Mouse (Mus musculus) testis, adult 2 months (tissue): ENCODE data around the gene Map3k12. TPM values are rescaled to one million over a fixed set of nuclear protein-coding genes. Genes with fewer than 3 reads are reported as not detected.

Source experiments
- H3K27ac ChIP-seq: fragments of 200-500 bp; 2 replicates; pipeline ENCODE4 v1.5.1; 2012; ENCODE audit warnings: low read depth, low read length; ENCODE audit not compliant: control insufficient read depth, insufficient read depth
- H3K27me3 ChIP-seq: fragments of 200-500 bp; 2 replicates; pipeline ENCODE4 v1.6.1; 2012; ENCODE audit warnings: mild to moderate bottlenecking, low read length, moderate library complexity; ENCODE audit not compliant: control insufficient read depth, insufficient read depth
- H3K36me3 ChIP-seq: fragments of 200-500 bp; 2 replicates; pipeline ENCODE4 v1.6.1; 2012; ENCODE audit warnings: mild to moderate bottlenecking, low read length; ENCODE audit not compliant: control insufficient read depth, insufficient read depth
- H3K4me1 ChIP-seq: fragments of 200-500 bp; 2 replicates; pipeline ENCODE4 v1.6.1; 2012; ENCODE audit warnings: low read length; ENCODE audit not compliant: control insufficient read depth, insufficient read depth
- H3K4me3 ChIP-seq: fragments of 200-500 bp; 2 replicates; pipeline ENCODE4 v1.5.1; 2012; ENCODE audit warnings: low read depth, mild to moderate bottlenecking, low read length, moderate library complexity, mixed read lengths; ENCODE audit not compliant: control insufficient read depth
- CTCF ChIP-seq: fragments of 200-500 bp; IDR thresholded peaks from 2 replicates; pipeline ENCODE4 v1.5.1; 2012; ENCODE audit warnings: low read depth, mild to moderate bottlenecking, inconsistent platforms, low read length, moderate library complexity; ENCODE audit not compliant: control insufficient read depth, insufficient read depth, insufficient replicate concordance
- POLR2A ChIP-seq: fragments of 200-500 bp; IDR thresholded peaks from 2 replicates; pipeline ENCODE4 v1.6.1; 2012; ENCODE audit warnings: low read depth, mild to moderate bottlenecking, inconsistent platforms, low read length, moderate library complexity; ENCODE audit not compliant: control insufficient read depth
- polyA plus RNA-seq: library from polyadenylated mRNA; depleted of rRNA; stranded (reverse); fragments of >200 nt; gene quantifications from 2 replicates; pipeline ENCODE4 v1.2.3, GENCODE M21; 2012

Gene Map3k12
- polyA plus RNA-seq, 1 experiment, result 7.0 TPM

DNA sequence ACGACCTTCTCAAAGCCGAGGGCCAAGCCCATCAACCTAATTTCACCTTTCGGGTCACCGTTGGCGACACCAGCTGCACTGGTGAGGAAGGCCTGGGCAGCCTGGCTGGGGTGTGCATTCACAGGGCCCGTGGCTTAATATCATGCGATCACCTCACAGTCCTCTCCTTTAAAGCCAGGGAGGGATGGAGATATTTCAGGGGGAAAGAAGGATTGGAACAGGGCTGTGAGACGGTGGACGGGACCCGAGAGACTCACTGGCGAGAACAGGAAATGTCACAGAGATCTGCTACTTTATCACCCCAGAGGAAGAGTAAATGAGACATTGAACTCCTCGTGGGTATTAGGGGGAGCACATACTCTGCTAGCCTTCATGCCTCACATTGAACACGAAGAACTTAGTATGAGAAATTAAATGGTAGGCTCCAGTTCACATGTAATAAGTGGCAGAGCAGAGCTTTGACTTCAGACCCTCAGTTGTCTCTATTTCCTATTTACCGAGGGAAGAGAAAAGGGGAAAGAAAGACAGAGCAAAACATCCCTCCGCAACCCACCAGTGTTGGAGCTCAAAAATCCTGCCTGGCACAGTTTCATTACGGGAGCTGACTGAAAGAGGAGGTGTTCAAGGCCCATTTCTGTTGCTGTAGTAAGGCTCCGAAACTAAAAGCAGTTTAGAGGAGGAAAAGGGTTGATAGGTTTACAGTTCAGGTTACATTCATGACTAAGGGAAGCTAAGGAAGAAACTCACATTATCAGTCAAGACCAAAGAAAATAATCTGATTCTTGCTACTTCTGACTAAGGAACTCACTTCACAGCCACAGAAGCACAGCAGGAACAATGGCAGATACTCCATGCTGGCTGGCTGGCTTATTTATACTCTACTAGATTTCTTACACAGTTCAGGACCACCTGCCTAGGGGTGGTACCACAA lies 2.6 kb upstream of the Map3k12 start:
- TF ChIP-seq CTCF (no peak), POLR2A (no peak)
- H3K27me3 ChIP-seq, result no peaks in the 10 kb centered on the region
- no peaks in the 10 kb centered on the region for H3K36me3 ChIP-seq
- peak overlapping the region; percentile 99; the same call in 1 of the 2 replicates for H3K27ac ChIP-seq
- peak overlapping the region; percentile 95 for H3K4me3 ChIP-seq
- peaks cover 19% of the 10 kb centered on the region for H3K4me1 ChIP-seq

DNA sequence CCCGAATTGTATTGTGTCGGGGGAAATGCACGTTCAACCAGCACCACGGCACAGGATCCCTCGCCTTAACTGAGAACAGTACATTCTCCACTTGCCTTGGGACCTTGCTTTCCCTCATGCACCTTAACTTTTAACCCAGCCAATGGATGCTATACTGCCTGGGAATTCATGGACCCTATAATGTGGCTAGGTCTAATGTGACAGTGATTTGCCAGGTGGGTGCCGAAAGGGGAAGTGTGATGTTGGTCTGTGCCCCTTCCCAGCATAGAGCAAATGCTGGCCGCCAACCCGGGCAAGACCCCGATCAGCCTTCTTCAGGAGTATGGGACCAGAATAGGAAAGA lies 2.0 kb upstream of the Map3k12 start:
- peak overlapping the region; percentile 95 for H3K4me3 ChIP-seq
- H3K27me3 ChIP-seq, result no peaks in the 10 kb centered on the region
- H3K4me1 ChIP-seq, result peaks cover 19% of the 10 kb centered on the region
- H3K27ac ChIP-seq, result peak overlapping the region; percentile 99
- H3K36me3 ChIP-seq, result no peaks in the 10 kb centered on the region
- TF ChIP-seq POLR2A (no peak), CTCF (no peak)

DNA sequence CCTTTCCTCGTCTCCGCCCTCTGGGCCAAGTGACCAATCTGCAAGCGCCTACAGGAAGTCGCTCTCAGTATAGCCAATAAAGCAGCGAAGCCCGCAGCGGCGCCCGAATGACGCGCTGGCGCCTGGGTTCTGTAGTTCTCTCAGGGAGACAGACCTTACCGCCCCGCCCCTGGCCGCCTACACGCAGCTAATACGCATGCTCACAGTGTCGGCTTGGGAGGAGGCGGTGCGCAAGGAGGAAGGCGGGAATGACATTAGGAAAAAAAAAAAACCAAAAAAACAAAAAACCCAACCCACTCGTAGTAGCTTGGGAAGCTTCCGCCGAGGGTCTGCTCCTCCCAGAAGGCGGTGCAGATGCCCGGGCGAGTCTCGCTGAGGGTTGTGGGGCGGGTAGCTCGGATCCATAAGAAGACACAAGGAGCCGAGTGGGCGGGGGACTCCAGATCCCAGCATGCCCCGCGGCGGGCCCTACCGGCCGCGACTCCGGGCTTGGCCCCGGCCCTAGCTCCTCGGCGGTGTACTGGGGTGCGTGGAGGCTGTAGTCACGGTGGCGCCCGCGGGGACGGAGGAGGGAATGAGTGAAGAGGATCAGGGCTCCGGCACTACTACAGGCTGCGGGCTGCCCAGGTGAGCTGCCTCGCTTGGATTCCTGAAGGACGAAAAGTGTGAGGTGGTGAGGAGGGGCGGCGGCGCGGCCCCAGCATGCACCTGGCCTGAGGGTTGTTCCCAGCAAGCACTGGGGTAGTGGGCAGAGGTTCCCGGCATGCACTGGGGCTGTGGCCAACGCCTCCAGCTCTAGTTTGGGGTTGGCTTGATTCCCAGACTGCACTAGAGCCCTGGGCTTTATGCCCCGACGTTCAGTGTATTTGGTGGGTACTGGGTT lies 1.4 kb upstream of the Map3k12 start, which contains the start of gene Tarbp2:
TSS of gene Tarbp2 (plus strand) at position 217 of the 883 bp plus-strand sequence.
- H3K27me3 ChIP-seq, result no peaks in the 10 kb centered on the region
- TF ChIP-seq POLR2A (peak; percentile 94), CTCF (no peak)
- peaks cover 19% of the 10 kb centered on the region for H3K4me1 ChIP-seq
- H3K27ac ChIP-seq, result peak within 1 kb of the TSS; percentile 99
- H3K4me3 ChIP-seq, result peak within 1 kb of the TSS; percentile 95
- no peaks in the 10 kb centered on the region for H3K36me3 ChIP-seq

DNA sequence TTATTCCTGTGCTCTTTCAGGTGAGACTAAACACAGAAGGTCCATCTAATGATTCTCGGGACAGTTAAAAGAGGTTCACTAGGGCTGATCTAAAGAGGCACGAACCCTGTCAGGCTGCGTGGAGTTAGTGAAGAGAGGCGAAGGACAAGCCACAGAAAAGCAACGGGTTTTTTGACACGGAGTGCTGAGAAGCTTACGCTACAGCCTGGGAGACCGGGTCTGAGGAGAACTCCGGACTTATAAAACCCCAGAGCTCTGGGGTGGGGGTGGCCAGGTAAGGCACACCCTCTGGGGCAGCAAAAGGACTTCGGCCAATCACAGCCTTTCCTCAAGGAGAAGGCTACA lies 739 bp upstream of the Map3k12 start:
- TF ChIP-seq POLR2A, result no peak; the same call in 1 of the 2 replicates

DNA sequence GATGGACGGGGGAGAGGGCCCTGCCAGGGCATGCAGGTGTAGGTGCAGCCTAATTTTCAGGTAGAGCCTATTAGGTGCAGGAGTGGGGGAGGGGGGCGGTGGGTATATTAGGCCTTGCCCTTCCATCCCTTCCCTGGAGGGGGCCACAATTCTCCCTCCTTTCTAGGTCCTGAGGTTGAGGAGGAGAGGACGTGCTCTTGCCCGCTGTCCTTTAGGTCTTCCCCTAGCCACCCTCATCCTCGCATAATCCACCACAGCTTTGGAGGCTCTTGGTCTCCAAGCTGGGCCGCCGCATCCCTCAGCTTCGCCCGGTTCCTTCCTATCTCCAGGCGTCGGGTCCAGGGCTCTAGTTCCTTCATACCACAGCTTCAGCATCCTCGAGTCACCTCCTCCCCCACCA lies 571 bp downstream of the Map3k12 start:
- TF ChIP-seq POLR2A (no peak), CTCF (no peak)
- Histone ChIP-seq H3K27ac (no peak overlapping the region), H3K4me3 (peak overlapping the region; percentile 95), H3K4me1 (peaks cover 22% of the 10 kb centered on the region), H3K27me3 (no peaks in the 10 kb centered on the region), H3K36me3 (no peaks in the 10 kb centered on the region)

More for the DNA sequence above, 739 bp upstream of the Map3k12 start:
- no peaks in the 10 kb centered on the region for H3K36me3 ChIP-seq
- no peaks in the 10 kb centered on the region for H3K27me3 ChIP-seq
- peaks cover 19% of the 10 kb centered on the region for H3K4me1 ChIP-seq
- H3K4me3 ChIP-seq, result peak overlapping the region; percentile 95
- H3K27ac ChIP-seq, result peak overlapping the region; percentile 62

DNA sequence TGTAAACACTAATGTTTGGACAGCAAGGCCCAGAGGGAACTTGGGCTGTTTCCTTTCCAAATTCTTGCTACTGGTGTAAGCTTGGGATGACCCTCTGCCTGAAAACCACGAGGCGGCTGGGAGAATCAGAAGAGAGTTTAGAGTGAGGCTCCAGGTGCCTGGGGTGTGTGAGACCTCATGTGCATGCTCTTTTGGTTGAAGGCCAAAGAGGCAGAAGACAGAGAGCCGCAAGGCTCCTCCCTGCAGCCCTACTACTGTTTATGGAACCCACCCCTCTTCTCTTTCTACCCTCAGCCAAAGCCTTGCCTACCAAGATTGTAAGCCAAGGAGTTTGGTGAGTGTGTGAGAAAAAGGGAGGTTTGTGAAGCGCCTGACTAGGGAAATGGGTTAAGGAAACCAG lies 1.1 kb downstream of the Map3k12 start:
- H3K4me1 ChIP-seq, result peaks cover 25% of the 10 kb centered on the region
- no peaks in the 10 kb centered on the region for H3K36me3 ChIP-seq
- TF ChIP-seq POLR2A (no peak), CTCF (no peak)
- H3K27me3 ChIP-seq, result no peaks in the 10 kb centered on the region
- H3K4me3 ChIP-seq, result no peak overlapping the region
- no peak overlapping the region for H3K27ac ChIP-seq

DNA sequence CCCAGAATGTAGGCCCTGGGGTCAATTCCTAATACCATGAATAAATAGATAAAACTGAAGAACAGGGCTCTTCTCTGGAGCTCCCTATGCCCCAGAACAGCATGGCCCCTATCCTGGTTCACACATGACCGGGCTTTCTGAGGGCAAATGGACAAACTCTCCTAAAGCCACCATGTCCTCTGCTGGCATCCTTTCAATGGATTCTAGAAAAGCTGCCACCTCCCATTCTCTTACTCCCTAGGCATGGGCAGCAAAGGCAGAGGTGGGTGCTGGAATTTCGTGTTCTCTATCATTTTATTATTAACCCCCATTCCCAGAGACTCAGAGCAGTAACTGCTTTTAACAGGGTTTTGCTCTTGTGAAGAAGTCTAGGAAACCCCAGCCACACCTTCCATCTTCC lies 1.6 kb downstream of the Map3k12 start:
- Histone ChIP-seq H3K36me3 (no peaks in the 10 kb centered on the region), H3K27ac (no peak overlapping the region), H3K27me3 (no peaks in the 10 kb centered on the region), H3K4me1 (peaks cover 27% of the 10 kb centered on the region), H3K4me3 (no peak overlapping the region)
- TF ChIP-seq POLR2A, result no peak
